Mouse (Mus musculus): Measurements from ENCODE around the gene Cfap298.

The Cfap298 gene

GRCm38 (mm10) chr16:90911766-90912165 lies 23.1 kb downstream of the Cfap298 start:
- DNase-seq (ENCODE audit: low read depth) = no peak

- no peak for DNase-seq (ENCODE audit: low read depth)
These were observed 23.9 kb downstream of the Cfap298 start for GRCm38 (mm10) chr16:90910855-90911533.

GRCm38 (mm10) chr16:90907250-90907649 lies 27.7 kb downstream of the Cfap298 start:
- DNase-seq (ENCODE audit: low read depth) = no peak

GRCm38 (mm10) chr16:90903300-90903699 lies 31.6 kb downstream of the Cfap298 start:
- DNase-seq (ENCODE audit: low read depth) = no peak

GRCm38 (mm10) chr16:90901364-90901763 lies 33.5 kb downstream of the Cfap298 start:
- DNase-seq (ENCODE audit: low read depth) = no peak

- no peak for DNase-seq (ENCODE audit: low read depth)
These were observed 35.4 kb downstream of the Cfap298 start for GRCm38 (mm10) chr16:90899498-90899897.

- no peak for DNase-seq (ENCODE audit: low read depth)
These were observed 37.3 kb downstream of the Cfap298 start for GRCm38 (mm10) chr16:90897651-90898050.

- DNase-seq (ENCODE audit: low read depth) = no peak
These were observed 41.1 kb downstream of the Cfap298 start for GRCm38 (mm10) chr16:90893792-90894191.

GRCm38 (mm10) chr16:90893019-90893418 lies 41.9 kb downstream of the Cfap298 start:
- DNase-seq (ENCODE audit: low read depth) = no peak

GRCm38 (mm10) chr16:90892081-90892480 lies 42.8 kb downstream of the Cfap298 start:
- no peak for DNase-seq (ENCODE audit: low read depth)

- no peak for DNase-seq (ENCODE audit: low read depth)
These were observed 43.3 kb downstream of the Cfap298 start for GRCm38 (mm10) chr16:90891601-90892000.

- DNase-seq (ENCODE audit: low read depth) = no peak
These were observed 44.2 kb downstream of the Cfap298 start for GRCm38 (mm10) chr16:90890683-90891082.

GRCm38 (mm10) chr16:90885781-90886565 lies 48.9 kb downstream of the Cfap298 start:
- DNase-seq (ENCODE audit: low read depth) = no peak

GRCm38 (mm10) chr16:90885351-90885750 lies 49.6 kb downstream of the Cfap298 start:
- DNase-seq (ENCODE audit: low read depth) = no peak

GRCm38 (mm10) chr16:90882501-90882977 lies 52.4 kb downstream of the Cfap298 start:
- DNase-seq (ENCODE audit: low read depth) = no peak

GRCm38 (mm10) chr16:90878135-90878860 lies 56.6 kb downstream of the Cfap298 start:
- no peak for DNase-seq (ENCODE audit: low read depth)

Measured in c-Kit-positive CD71-positive TER-119-negative erythroid progenitor cells, embryonic 14.5 days (primary cell).